ENCODE assay signal across 27 mouse cellular contexts in the genomic region with DNA sequence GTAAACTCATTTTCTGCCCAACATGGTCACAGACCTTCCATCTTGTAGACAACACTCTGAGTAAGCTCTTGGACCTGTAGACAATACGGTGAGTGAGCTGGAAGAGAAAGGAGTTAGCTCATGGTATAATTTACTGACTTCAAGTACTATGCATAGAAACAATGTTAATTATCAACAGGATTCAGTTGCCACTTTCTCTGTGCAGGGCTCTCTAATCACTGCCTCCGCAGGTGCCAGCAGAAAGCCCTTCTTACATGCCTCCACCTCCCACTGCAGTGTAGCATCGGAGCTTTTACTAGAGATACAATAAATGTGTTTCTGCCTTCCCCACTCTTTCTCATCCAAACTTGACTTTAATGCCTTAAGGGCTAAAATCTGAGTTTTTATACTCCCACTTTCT. TPM values are rescaled to one million over a fixed set of nuclear protein-coding genes. Genes with fewer than 3 reads are reported as not detected.
A peak's percentile ranks its signal among the peaks of the same experiment; 100 is the strongest.
DNase-seq lines count a peak whose midpoint lies in the region; ATAC-seq lines count a peak whose summit lies in the region.
"Had no signal": no experiment of that assay in that cellular context is flagged by ENCODE, and none has a peak within 500 bp of the region (broad histone marks: within the 10 kb centered on the region; RNA-seq: fewer than 3 reads in every experiment).

No protein-coding gene starts in this region.

- no peak overlapping the region for H3K4me3 ChIP-seq in kidney, embryonic 15.5 days (replicated peaks)
- H3K4me3 ChIP-seq in midbrain, embryonic 11.5 days (ENCODE audit: low read depth, low read length), result no peak overlapping the region
- H3K4me3 ChIP-seq in midbrain, embryonic 16.5 days (ENCODE audit: low read depth, low read length), result no peak overlapping the region
- no peak overlapping the region for H3K4me3 ChIP-seq in forebrain, embryonic 10.5 days
- H3K4me3 ChIP-seq: embryonic facial prominence, embryonic 13.5 days; embryonic facial prominence, embryonic 15.5 days; erythroblast, embryonic 14.5 days; forebrain, embryonic 13.5 days; forebrain, embryonic 15.5 days had no signal

- WGBS in kidney, embryonic 15.5 days, result 69% methylated on average over 3 of the region's 3 CpGs
- 85% methylated on average over 3 of the region's 3 CpGs for WGBS in midbrain, embryonic 11.5 days
- 70% methylated on average over 3 of the region's 3 CpGs for WGBS in midbrain, embryonic 16.5 days
- WGBS in forebrain, embryonic 10.5 days, result 82% methylated on average over 3 of the region's 3 CpGs

- H3K36me3 ChIP-seq in kidney, embryonic 15.5 days, result no peaks in the 10 kb centered on the region
- H3K36me3 ChIP-seq in midbrain, embryonic 11.5 days (ENCODE audit: control insufficient read depth, insufficient read depth, low read length), result no peaks in the 10 kb centered on the region
- H3K36me3 ChIP-seq in midbrain, embryonic 16.5 days (ENCODE audit: control insufficient read depth, insufficient read depth, low read length), result no peaks in the 10 kb centered on the region
- H3K36me3 ChIP-seq in forebrain, embryonic 10.5 days (replicated peaks), result no peaks in the 10 kb centered on the region
- H3K36me3 ChIP-seq: embryonic facial prominence, embryonic 13.5 days; embryonic facial prominence, embryonic 15.5 days; forebrain, embryonic 15.5 days; G1E had no signal

- ATAC-seq in kidney, embryonic 15.5 days (replicated peaks; ENCODE audit: low FRiP score), result peak; percentile 79; the same call in 1 of the 2 replicates
- no peak for ATAC-seq in midbrain, embryonic 11.5 days (ENCODE audit: low FRiP score)
- no peak for ATAC-seq in midbrain, embryonic 16.5 days
- no peak for ATAC-seq in CD4-positive, CD25-positive, alpha-beta regulatory T cell, adult 4 months
- ATAC-seq: activated CD4-positive, CD25-positive, alpha-beta regulatory T cell, adult 4 months; forebrain, embryonic 13.5 days; forebrain, embryonic 15.5 days; forebrain, postnatal 0 days; Patski had no signal

- H3K27ac ChIP-seq in kidney, embryonic 15.5 days, result no peak overlapping the region
- no peak overlapping the region for H3K27ac ChIP-seq in midbrain, embryonic 11.5 days (ENCODE audit: low read depth, low read length)
- H3K27ac ChIP-seq in midbrain, embryonic 16.5 days (ENCODE audit: low read length), result no peak overlapping the region
- H3K27ac ChIP-seq in forebrain, embryonic 10.5 days, result no peak overlapping the region
- H3K27ac ChIP-seq: embryonic facial prominence, embryonic 13.5 days; embryonic facial prominence, embryonic 15.5 days; forebrain, embryonic 13.5 days; forebrain, embryonic 15.5 days had no signal

- H3K4me2 ChIP-seq in kidney, embryonic 15.5 days, result no peak overlapping the region
- H3K4me2 ChIP-seq in midbrain, embryonic 11.5 days, result no peak overlapping the region
- no peak overlapping the region for H3K4me2 ChIP-seq in midbrain, embryonic 16.5 days (ENCODE audit: low read length)
- H3K4me2 ChIP-seq: embryonic facial prominence, embryonic 13.5 days; embryonic facial prominence, embryonic 15.5 days; forebrain, embryonic 13.5 days; forebrain, embryonic 15.5 days had no signal

- no peak for DNase-seq in kidney, postnatal 14 days
- DNase-seq in midbrain, embryonic 11.5 days (ENCODE audit: low spot score, missing footprints), result peak; percentile 23
- peak; percentile 23 for DNase-seq in testis, postnatal 10 days (ENCODE audit: low spot score)
- DNase-seq in forebrain, embryonic 10.5 days (ENCODE audit: extremely low spot score, low spot score), result no peak
- DNase-seq: adrenal gland, adult 8-10 months; adrenal gland, postnatal 14 days; adrenal gland, postnatal 36 days; cerebellum, adult 11 months; cerebellum, adult 18-20 months; cerebellum, adult 8-10 months; cerebellum, adult 9-11 months; cerebellum, postnatal 14 days; cerebellum, postnatal 36 days; embryo, embryonic 11 days; forebrain, postnatal 0 days had no signal

- H3K4me1 ChIP-seq in kidney, embryonic 15.5 days, result no peaks in the 10 kb centered on the region
- H3K4me1 ChIP-seq in midbrain, embryonic 11.5 days (ENCODE audit: control insufficient read depth, insufficient read depth, low read length), result no peaks in the 10 kb centered on the region
- no peaks in the 10 kb centered on the region for H3K4me1 ChIP-seq in midbrain, embryonic 16.5 days (ENCODE audit: control insufficient read depth, insufficient read depth, low read length)
- no peaks in the 10 kb centered on the region for H3K4me1 ChIP-seq in forebrain, embryonic 10.5 days
- H3K4me1 ChIP-seq: embryonic facial prominence, embryonic 15.5 days; forebrain, embryonic 13.5 days; forebrain, embryonic 15.5 days had no signal

- no peak overlapping the region for H3K9ac ChIP-seq in kidney, embryonic 15.5 days
- H3K9ac ChIP-seq in midbrain, embryonic 11.5 days (ENCODE audit: low read length), result no peak overlapping the region
- H3K9ac ChIP-seq in midbrain, embryonic 16.5 days (ENCODE audit: low read depth, low read length), result no peak overlapping the region
- H3K9ac ChIP-seq: embryonic facial prominence, embryonic 13.5 days; embryonic facial prominence, embryonic 15.5 days; forebrain, embryonic 13.5 days; forebrain, embryonic 15.5 days; forebrain, postnatal 0 days had no signal

- H3K27me3 ChIP-seq in kidney, embryonic 15.5 days, result no peaks in the 10 kb centered on the region
- no peaks in the 10 kb centered on the region for H3K27me3 ChIP-seq in midbrain, embryonic 11.5 days (ENCODE audit: control insufficient read depth, insufficient read depth, low read length)
- no peaks in the 10 kb centered on the region for H3K27me3 ChIP-seq in midbrain, embryonic 16.5 days (ENCODE audit: control insufficient read depth, insufficient read depth, low read depth, low read length)
- H3K27me3 ChIP-seq in forebrain, embryonic 10.5 days (ENCODE audit: poor library complexity, severe bottlenecking), result no peaks in the 10 kb centered on the region
- H3K27me3 ChIP-seq: CH12.LX; embryonic facial prominence, embryonic 13.5 days; embryonic facial prominence, embryonic 15.5 days; forebrain, embryonic 13.5 days; forebrain, embryonic 15.5 days; Patski had no signal

- no peaks in the 10 kb centered on the region for H3K9me3 ChIP-seq in kidney, embryonic 15.5 days (replicated peaks)
- H3K9me3 ChIP-seq in midbrain, embryonic 11.5 days (ENCODE audit: control insufficient read depth, low read length), result 0 out of 2 replicates have a peak, but pooled peaks cover 2% of the 10 kb centered on the region
- no peaks in the 10 kb centered on the region for H3K9me3 ChIP-seq in midbrain, embryonic 16.5 days (replicated peaks; ENCODE audit: control insufficient read depth, low read length, poor library complexity, severe bottlenecking)
- H3K9me3 ChIP-seq in forebrain, embryonic 10.5 days, result peaks cover 3% of the 10 kb centered on the region; the same call in 1 of the 2 replicates
- H3K9me3 ChIP-seq: embryonic facial prominence, embryonic 13.5 days; embryonic facial prominence, embryonic 15.5 days; forebrain, embryonic 13.5 days; forebrain, embryonic 15.5 days had no signal

RNA-seq across cellular contexts. Expression of gene Plekha5, which starts 11.9 kb away (rescaled TPM):
- polyA plus RNA-seq in kidney, embryonic 15.5 days (2015; fragmentation: Nextera tagmentation; extraction: Ambion mirVana), result 48.4 and 50.1 TPM in 2 replicates
- polyA plus RNA-seq in midbrain, embryonic 11.5 days (2014; fragmentation: Nextera tagmentation; extraction: Ambion mirVana), result 56.9 and 57.2 TPM in 2 replicates
- 33.5 and 38.3 TPM in 2 replicates for polyA plus RNA-seq in midbrain, embryonic 16.5 days (2015; fragmentation: Nextera tagmentation; extraction: Ambion mirVana)
- 42.9 and 46.0 TPM in 2 replicates for polyA plus RNA-seq in forebrain, embryonic 10.5 days (2016; fragmentation: Nextera tagmentation; extraction: Ambion mirVana)
- polyA plus RNA-seq in CD4-positive, CD25-positive, alpha-beta regulatory T cell, adult 4 months (2017; shearing (Covaris generic)), result 10 to 100 TPM; 15.9 to 18.4 TPM
- polyA plus RNA-seq: G1E had no signal

Comparison
In these comparisons a context has a peak if more than half of its experiments do, and no peak if none do; other contexts are left out.
1. DNase-seq: peak in midbrain, embryonic 11.5 days (single experiment) and testis, postnatal 10 days (single experiment); none in kidney, postnatal 14 days (single experiment) and forebrain, embryonic 10.5 days (single experiment).